8 mouse cellular contexts compared by ENCODE assay signal in genomic region chr3:116251481-116252254, GRCm38 (mm10). TPM values are rescaled to one million over a fixed set of nuclear protein-coding genes. Genes with fewer than 3 reads are reported as not detected.
DNase-seq lines count a peak whose midpoint lies in the region; ATAC-seq lines count a peak whose summit lies in the region.

No protein-coding gene starts in this region.

- no peaks in the 10 kb centered on the region for H3K36me3 ChIP-seq in intestine, embryonic 16.5 days (ENCODE audit: control insufficient read depth, insufficient read depth, low read length)
- H3K36me3 ChIP-seq in limb, embryonic 13.5 days = no peaks in the 10 kb centered on the region
- no peaks in the 10 kb centered on the region for H3K36me3 ChIP-seq in midbrain, embryonic 12.5 days
- no peaks in the 10 kb centered on the region for H3K36me3 ChIP-seq in stomach, embryonic 15.5 days

- H3K27ac ChIP-seq in intestine, embryonic 16.5 days (ENCODE audit: low read length) = no peak overlapping the region
- H3K27ac ChIP-seq in limb, embryonic 13.5 days = no peak overlapping the region
- H3K27ac ChIP-seq in midbrain, embryonic 12.5 days (replicated peaks) = no peak overlapping the region
- no peak overlapping the region for H3K27ac ChIP-seq in stomach, embryonic 15.5 days

- peak overlapping the region; percentile 58 for H3K9ac ChIP-seq in intestine, embryonic 16.5 days (ENCODE audit: low read depth, low read length)
- H3K9ac ChIP-seq in limb, embryonic 13.5 days = peak overlapping the region; percentile 73
- H3K9ac ChIP-seq in midbrain, embryonic 12.5 days (replicated peaks) = peak overlapping the region; percentile 50
- peak overlapping the region; percentile 14; the same call in 1 of the 2 replicates for H3K9ac ChIP-seq in stomach, embryonic 15.5 days

- H3K4me3 ChIP-seq in intestine, embryonic 16.5 days (ENCODE audit: low read length) = peak overlapping the region; percentile 56
- H3K4me3 ChIP-seq in limb, embryonic 13.5 days = peak overlapping the region; percentile 60
- peak overlapping the region; percentile 63 for H3K4me3 ChIP-seq in midbrain, embryonic 12.5 days
- peak overlapping the region; percentile 50 for H3K4me3 ChIP-seq in stomach, embryonic 15.5 days (replicated peaks)

- DNase-seq in adrenal gland, adult (ENCODE audit: inconsistent age in 2 of 2, low spot score in 1 of 2) = peak; percentile 23 to 68
- DNase-seq in adrenal gland, postnatal 4 days (ENCODE audit: low spot score in 2 of 2) = no peak
- DNase-seq in gastrocnemius, postnatal 36 days = peak; percentile 7 to 16

- no peaks in the 10 kb centered on the region for H3K9me3 ChIP-seq in intestine, embryonic 16.5 days (ENCODE audit: control insufficient read depth, low read length)
- no peaks in the 10 kb centered on the region for H3K9me3 ChIP-seq in limb, embryonic 13.5 days
- H3K9me3 ChIP-seq in midbrain, embryonic 12.5 days = no peaks in the 10 kb centered on the region
- no peaks in the 10 kb centered on the region for H3K9me3 ChIP-seq in stomach, embryonic 15.5 days

- H3K27me3 ChIP-seq in intestine, embryonic 16.5 days (replicated peaks; ENCODE audit: control insufficient read depth, insufficient read depth, low read length) = peaks cover 30% of the 10 kb centered on the region
- peaks cover 78% of the 10 kb centered on the region for H3K27me3 ChIP-seq in limb, embryonic 13.5 days
- H3K27me3 ChIP-seq in midbrain, embryonic 12.5 days = peaks cover 65% of the 10 kb centered on the region
- peaks cover 24% of the 10 kb centered on the region for H3K27me3 ChIP-seq in stomach, embryonic 15.5 days (replicated peaks)

- peak; percentile 28 for ATAC-seq in common myeloid progenitor, adult 5-6 weeks (replicated peaks; ENCODE audit: low read depth, poor library complexity, severe bottlenecking)
- ATAC-seq in intestine, embryonic 16.5 days = peak; percentile 72
- peak; percentile 45 for ATAC-seq in limb, embryonic 13.5 days (ENCODE audit: low FRiP score, low read depth)
- peak; percentile 70 for ATAC-seq in midbrain, embryonic 12.5 days (ENCODE audit: low FRiP score, low read depth)
- peak; percentile 38; the same call in 1 of the 2 replicates for ATAC-seq in stomach, embryonic 15.5 days (ENCODE audit: insufficient read depth, low FRiP score, low read depth)

- H3K4me2 ChIP-seq in intestine, embryonic 16.5 days (ENCODE audit: low read depth, low read length) = peak overlapping the region; percentile 96
- H3K4me2 ChIP-seq in limb, embryonic 13.5 days (replicated peaks) = peak overlapping the region; percentile 99
- peak overlapping the region; percentile 99 for H3K4me2 ChIP-seq in midbrain, embryonic 12.5 days (replicated peaks)
- peak overlapping the region; percentile 98 for H3K4me2 ChIP-seq in stomach, embryonic 15.5 days

- intact Hi-C loops in gastrocnemius, postnatal 36 days (cut with DNase I) = no loop called here

- H3K4me1 ChIP-seq in intestine, embryonic 16.5 days (ENCODE audit: control insufficient read depth, insufficient read depth, low read length) = peaks cover 21% of the 10 kb centered on the region
- peaks cover 25% of the 10 kb centered on the region for H3K4me1 ChIP-seq in limb, embryonic 13.5 days
- peaks cover 23% of the 10 kb centered on the region for H3K4me1 ChIP-seq in midbrain, embryonic 12.5 days
- peaks cover 13% of the 10 kb centered on the region for H3K4me1 ChIP-seq in stomach, embryonic 15.5 days

- under 1% methylated on average over 81 of the region's 86 CpGs for WGBS in intestine, embryonic 16.5 days
- under 1% methylated on average over 63 of the region's 86 CpGs for WGBS in limb, embryonic 13.5 days
- under 1% methylated on average over 81 of the region's 86 CpGs for WGBS in midbrain, embryonic 12.5 days
- 1% methylated on average over 83 of the region's 86 CpGs for WGBS in stomach, embryonic 15.5 days

RNA-seq across cellular contexts. Expression of gene Gpr88, which starts 1.6 kb away (rescaled TPM):
- total RNA-seq in adrenal gland, postnatal 4 days (2021) = under 1 TPM; 0.50 to 0.82 TPM
- total RNA-seq in common myeloid progenitor, adult 5-6 weeks (2017) = not detected in 2 replicates
- total RNA-seq in gastrocnemius, postnatal 36 days (2021) = not detected
- polyA plus RNA-seq in intestine, embryonic 16.5 days (2015; fragmentation: Nextera tagmentation; extraction: Ambion mirVana) = 0.77 and 1.1 TPM in 2 replicates
- 1.5 and 1.6 TPM in 2 replicates for polyA plus RNA-seq in limb, embryonic 13.5 days (2015; fragmentation: Nextera tagmentation; extraction: Ambion mirVana)
- 0.43 and 0.80 TPM in 2 replicates for polyA plus RNA-seq in midbrain, embryonic 12.5 days (2016; fragmentation: Nextera tagmentation; extraction: Ambion mirVana)
- polyA plus RNA-seq in stomach, embryonic 15.5 days (2015; fragmentation: Nextera tagmentation; extraction: Ambion mirVana) = 2.0 and 2.1 TPM in 2 replicates

Comparison
In these comparisons a context has a peak if more than half of its experiments do, and no peak if none do; other contexts are left out.
1. DNase-seq: peak in adrenal gland, adult (2 of 2) and gastrocnemius, postnatal 36 days (2 of 2); none in adrenal gland, postnatal 4 days (0 of 2).
2. H3K9ac ChIP-seq: peak in every context shown above with its lines; median percentile 73 in limb, embryonic 13.5 days; 58 in intestine, embryonic 16.5 days; 50 in midbrain, embryonic 12.5 days; 14 in stomach, embryonic 15.5 days.
3. Peak in every context shown above with its lines, with median percentiles within 50 percentile points of each other: ATAC-seq, H3K4me2 ChIP-seq and H3K4me3 ChIP-seq.